Mouse (Mus musculus) embryonic facial prominence, embryonic 14.5 days (tissue): ENCODE results near the gene Mroh2a. TPM values are rescaled to one million over a fixed set of nuclear protein-coding genes. Genes with fewer than 3 reads are reported as not detected.

Experiments
- ATAC-seq: fragments of 200-750 bp; cut with Nextera tagmentation; 2 replicates; pipeline ENCODE4 v1.8.0; 2017; ENCODE audit warnings: low read depth, moderate number of reproducible peaks, moderate TSS enrichment
- DNase-seq: peaks from one replicate; pipeline ENCODE4 v3.0.0-alpha.2; 2015; ENCODE audit warnings: low spot score
- H3K27ac ChIP-seq: fragments of 300-500 bp; sonication (generic); replicated peaks from 2 replicates; pipeline ENCODE4 v1.5.1; 2014; ENCODE audit warnings: low read depth, mild to moderate bottlenecking, low read length, moderate library complexity
- H3K27me3 ChIP-seq: fragments of 300-500 bp; sonication (generic); replicated peaks from 2 replicates; pipeline ENCODE4 v1.6.1; 2014; ENCODE audit warnings: low read length; ENCODE audit not compliant: control insufficient read depth, insufficient read depth
- H3K36me3 ChIP-seq: fragments of 300-500 bp; sonication (generic); 2 replicates; pipeline ENCODE4 v1.6.1; 2014; ENCODE audit warnings: low read length, mixed read lengths; ENCODE audit not compliant: control insufficient read depth, insufficient read depth
- H3K4me1 ChIP-seq: fragments of 300-500 bp; sonication (generic); 2 replicates; pipeline ENCODE4 v1.6.1; 2014; ENCODE audit warnings: antibody characterized with exemption, low read length; ENCODE audit not compliant: control insufficient read depth, insufficient read depth
- H3K4me2 ChIP-seq: fragments of 300-500 bp; sonication (generic); 2 replicates; pipeline ENCODE4 v1.6.1; 2014; ENCODE audit warnings: low read depth, mild to moderate bottlenecking, low read length, moderate library complexity, mixed read lengths
- H3K4me3 ChIP-seq: fragments of 300-500 bp; sonication (generic); 2 replicates; pipeline ENCODE4 v1.5.1; 2014; ENCODE audit warnings: low read depth, mild to moderate bottlenecking, low read length
- H3K9ac ChIP-seq: fragments of 300-500 bp; sonication (generic); 2 replicates; pipeline ENCODE4 v1.6.1; 2014; ENCODE audit warnings: low read depth, mild to moderate bottlenecking, low read length, moderate library complexity, mixed read lengths
- H3K9me3 ChIP-seq: fragments of 300-500 bp; sonication (generic); 2 replicates; pipeline ENCODE4 v1.6.1; 2016; ENCODE audit warnings: low read length; ENCODE audit not compliant: control insufficient read depth
- WGBS: fragments of 180-500 bp; shearing (Covaris S2); extraction: QIAGEN DNeasy Blood & Tissue Kit; methylation state at CpG from one replicate; pipeline ENCODE4 v1.1.7; 2014; 5-methylcytosine and 5-hydroxymethylcytosine counted together
- polyA plus RNA-seq: library from polyadenylated mRNA; unstranded; fragments of >200 nt; fragmentation: Nextera tagmentation; extraction: Ambion mirVana; gene quantifications from 2 replicates; pipeline ENCODE4 v1.2.1, GENCODE M21; 2014

Mroh2a gene
- polyA plus RNA-seq, 1 experiment from 2014 or later: 1.7 TPM

- Histone ChIP-seq H3K27ac (no peak overlapping the region), H3K9ac (no peak overlapping the region), H3K4me1 (no peaks in the 10 kb centered on the region), H3K4me3 (no peak overlapping the region), H3K4me2 (no peak overlapping the region), H3K27me3 (no peaks in the 10 kb centered on the region), H3K9me3 (peaks cover 45% of the 10 kb centered on the region), H3K36me3 (peaks cover 28% of the 10 kb centered on the region)
- ATAC-seq (no peak), DNase-seq (no peak)
- 76% methylated on average over 10 of the region's 10 CpGs for WGBS
These were observed 30.3 kb downstream of the Mroh2a start for GRCm38 (mm10) chr1:88256886-88257663.

GRCm38 (mm10) chr1:88257681-88258080, 30.9 kb downstream of the Mroh2a start:
- 82% methylated on average over 6 of the region's 6 CpGs for WGBS
- no peak for ATAC-seq

GRCm38 (mm10) chr1:88258361-88258760, 31.6 kb downstream of the Mroh2a start:
- Histone ChIP-seq H3K27ac (no peak overlapping the region), H3K36me3 (peaks cover 41% of the 10 kb centered on the region), H3K9ac (no peak overlapping the region), H3K4me1 (no peaks in the 10 kb centered on the region), H3K4me3 (no peak overlapping the region), H3K27me3 (no peaks in the 10 kb centered on the region), H3K9me3 (peaks cover 32% of the 10 kb centered on the region), H3K4me2 (no peak overlapping the region)
- 64% methylated on average over 6 of the region's 6 CpGs for WGBS
- no peak for ATAC-seq
- DNase-seq: no peak

More at GRCm38 (mm10) chr1:88257681-88258080, 30.9 kb downstream of the Mroh2a start:
- Histone ChIP-seq H3K4me1 (no peaks in the 10 kb centered on the region), H3K27me3 (no peaks in the 10 kb centered on the region), H3K9ac (no peak overlapping the region), H3K36me3 (peaks cover 34% of the 10 kb centered on the region), H3K4me3 (no peak overlapping the region), H3K4me2 (no peak overlapping the region), H3K27ac (no peak overlapping the region), H3K9me3 (peaks cover 39% of the 10 kb centered on the region)
- no peak for DNase-seq

- Histone ChIP-seq H3K27me3 (no peaks in the 10 kb centered on the region), H3K36me3 (peaks cover 48% of the 10 kb centered on the region), H3K4me1 (no peaks in the 10 kb centered on the region), H3K4me3 (no peak overlapping the region), H3K9ac (no peak overlapping the region; the same call in 1 of the 2 replicates), H3K9me3 (peaks cover 27% of the 10 kb centered on the region), H3K4me2 (no peak overlapping the region), H3K27ac (no peak overlapping the region)
- no peak for ATAC-seq
- DNase-seq: peak; percentile 79
- WGBS: 73% methylated on average over 8 of the region's 8 CpGs
These were observed 32.3 kb downstream of the Mroh2a start for GRCm38 (mm10) chr1:88258881-88259642.

- DNase-seq: no peak
- WGBS: 78% methylated on average over 4 of the region's 4 CpGs
- no peak overlapping the region for H3K4me2 ChIP-seq
- no peak overlapping the region; the same call in 1 of the 2 replicates for H3K9ac ChIP-seq
- H3K4me3 ChIP-seq: no peak overlapping the region
- H3K4me1 ChIP-seq: no peaks in the 10 kb centered on the region
- H3K9me3 ChIP-seq: peaks cover 22% of the 10 kb centered on the region
- ATAC-seq: no peak
- no peak overlapping the region for H3K27ac ChIP-seq
- no peaks in the 10 kb centered on the region for H3K27me3 ChIP-seq
- H3K36me3 ChIP-seq: peaks cover 53% of the 10 kb centered on the region
These were observed 32.8 kb downstream of the Mroh2a start for GRCm38 (mm10) chr1:88259643-88260024.

GRCm38 (mm10) chr1:88260114-88260513, 33.3 kb downstream of the Mroh2a start:
- H3K27ac ChIP-seq: no peak overlapping the region
- peak; percentile 78 for DNase-seq
- ATAC-seq: no peak; the same call in 1 of the 2 replicates

GRCm38 (mm10) chr1:88260604-88261377, 34.0 kb downstream of the Mroh2a start:
- peaks cover 11% of the 10 kb centered on the region for H3K9me3 ChIP-seq
- WGBS: 84% methylated on average over 10 of the region's 10 CpGs

More at GRCm38 (mm10) chr1:88260114-88260513, 33.3 kb downstream of the Mroh2a start:
- WGBS: 74% methylated on average over 6 of the region's 6 CpGs
- Histone ChIP-seq H3K4me2 (no peak overlapping the region), H3K4me3 (no peak overlapping the region), H3K9me3 (peaks cover 17% of the 10 kb centered on the region), H3K36me3 (peaks cover 58% of the 10 kb centered on the region), H3K4me1 (no peaks in the 10 kb centered on the region), H3K9ac (no peak overlapping the region), H3K27me3 (no peaks in the 10 kb centered on the region)

GRCm38 (mm10) chr1:88261706-88262105, 34.9 kb downstream of the Mroh2a start:
- Histone ChIP-seq H3K4me3 (no peak overlapping the region), H3K27ac (no peak overlapping the region), H3K9me3 (peaks cover 3% of the 10 kb centered on the region; the same call in 1 of the 2 replicates), H3K4me1 (no peaks in the 10 kb centered on the region), H3K36me3 (peaks cover 74% of the 10 kb centered on the region), H3K9ac (no peak overlapping the region), H3K4me2 (no peak overlapping the region), H3K27me3 (no peaks in the 10 kb centered on the region)
- ATAC-seq: peak; percentile 16
- peak; percentile 93 for DNase-seq
- WGBS: 85% methylated on average over 7 of the region's 7 CpGs

More at GRCm38 (mm10) chr1:88260604-88261377, 34.0 kb downstream of the Mroh2a start:
- H3K4me3 ChIP-seq: no peak overlapping the region
- ATAC-seq (no peak), DNase-seq (no peak)
- no peak overlapping the region for H3K4me2 ChIP-seq
- peaks cover 65% of the 10 kb centered on the region for H3K36me3 ChIP-seq
- no peak overlapping the region for H3K9ac ChIP-seq
- no peaks in the 10 kb centered on the region for H3K27me3 ChIP-seq
- no peak overlapping the region for H3K27ac ChIP-seq
- H3K4me1 ChIP-seq: no peaks in the 10 kb centered on the region
